ENCODE assay signal across 25 mouse cellular contexts in the genomic region with DNA sequence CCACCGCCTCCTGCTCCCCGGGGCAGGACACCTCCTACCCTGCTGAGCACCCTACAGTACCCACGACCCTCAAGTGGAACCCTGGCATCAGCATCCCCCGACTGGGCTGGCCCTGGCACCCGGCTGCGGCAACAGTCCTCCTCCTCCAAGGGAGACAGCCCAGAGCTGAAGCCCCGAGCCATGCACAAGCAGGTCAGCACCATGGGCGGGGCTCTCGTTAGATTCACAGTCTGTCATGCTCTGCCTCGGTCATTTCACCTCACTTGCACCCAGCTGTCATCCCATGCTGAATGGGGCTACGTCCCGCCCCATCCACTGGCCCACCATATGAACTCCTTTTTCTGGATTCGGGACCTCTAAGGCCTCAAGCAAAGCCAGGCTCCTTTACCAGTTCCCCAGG.
DNase-seq lines count a peak whose midpoint lies in the region; ATAC-seq and TF ChIP-seq lines count a peak whose summit lies in the region.
"Had no signal": no experiment of that assay in that cellular context is flagged by ENCODE, and none has a peak within 500 bp of the region (broad histone marks: within the 10 kb centered on the region; RNA-seq: fewer than 3 reads in every experiment).

No protein-coding gene starts in this region.

- H3K27me3 ChIP-seq in forebrain, embryonic 16.5 days (replicated peaks; ENCODE audit: control insufficient read depth, insufficient read depth, low read length) = no peaks in the 10 kb centered on the region
- H3K27me3 ChIP-seq in forebrain, embryonic 11.5 days (ENCODE audit: control insufficient read depth, insufficient read depth, low read length) = no peaks in the 10 kb centered on the region
- H3K27me3 ChIP-seq in kidney, postnatal 0 days (ENCODE audit: insufficient read depth, low read length) = no peaks in the 10 kb centered on the region
- H3K27me3 ChIP-seq in midbrain, postnatal 0 days (ENCODE audit: insufficient read depth, low read length) = no peaks in the 10 kb centered on the region
- no peaks in the 10 kb centered on the region for H3K27me3 ChIP-seq in midbrain, embryonic 11.5 days (ENCODE audit: control insufficient read depth, insufficient read depth, low read length)
- H3K27me3 ChIP-seq: CH12.LX; embryonic facial prominence, embryonic 15.5 days; forebrain, embryonic 15.5 days; heart, embryonic 15.5 days; kidney, embryonic 15.5 days; Patski had no signal

- H3K9me3 ChIP-seq in forebrain, embryonic 16.5 days (ENCODE audit: control insufficient read depth, low read length) = no peaks in the 10 kb centered on the region
- no peaks in the 10 kb centered on the region for H3K9me3 ChIP-seq in forebrain, embryonic 11.5 days (ENCODE audit: control insufficient read depth, low read length)
- H3K9me3 ChIP-seq in kidney, postnatal 0 days (replicated peaks; ENCODE audit: low read length) = no peaks in the 10 kb centered on the region
- no peaks in the 10 kb centered on the region for H3K9me3 ChIP-seq in midbrain, postnatal 0 days (ENCODE audit: low read length)
- H3K9me3 ChIP-seq in midbrain, embryonic 11.5 days (ENCODE audit: control insufficient read depth, low read length) = no peaks in the 10 kb centered on the region
- H3K9me3 ChIP-seq: embryonic facial prominence, embryonic 10.5 days; embryonic facial prominence, embryonic 15.5 days; forebrain, embryonic 15.5 days; G1E; heart, embryonic 10.5 days; heart, embryonic 15.5 days; kidney, embryonic 15.5 days had no signal

- no peak overlapping the region for H3K4me2 ChIP-seq in forebrain, embryonic 16.5 days (ENCODE audit: low read length)
- no peak overlapping the region for H3K4me2 ChIP-seq in forebrain, embryonic 11.5 days (ENCODE audit: low read depth, low read length, severe bottlenecking)
- no peak overlapping the region for H3K4me2 ChIP-seq in kidney, postnatal 0 days (ENCODE audit: low read length)
- H3K4me2 ChIP-seq in midbrain, postnatal 0 days (ENCODE audit: low read depth, low read length, poor library complexity, severe bottlenecking) = no peak overlapping the region
- no peak overlapping the region for H3K4me2 ChIP-seq in midbrain, embryonic 11.5 days
- H3K4me2 ChIP-seq: embryonic facial prominence, embryonic 15.5 days; forebrain, embryonic 15.5 days; heart, embryonic 15.5 days; kidney, embryonic 15.5 days had no signal

- no peak for TF ChIP-seq CTCF in kidney, postnatal 0 days (IDR thresholded peaks at IDR 0.05; ENCODE audit: low read depth)
- TF ChIP-seq CTCF in midbrain, postnatal 0 days (IDR thresholded peaks at IDR 0.05) = no peak

- WGBS in forebrain, embryonic 16.5 days = 89% methylated on average over 13 of the region's 13 CpGs
- 86% methylated on average over 13 of the region's 13 CpGs for WGBS in forebrain, embryonic 11.5 days
- 86% methylated on average over 13 of the region's 13 CpGs for WGBS in kidney, postnatal 0 days
- 89% methylated on average over 13 of the region's 13 CpGs for WGBS in midbrain, postnatal 0 days
- 90% methylated on average over 13 of the region's 13 CpGs for WGBS in midbrain, embryonic 11.5 days

- ATAC-seq in forebrain, embryonic 16.5 days = peak; percentile 7; the same call in 1 of the 2 replicates
- ATAC-seq in forebrain, embryonic 11.5 days (replicated peaks; ENCODE audit: low FRiP score) = no peak
- 0 out of 2 replicates have a peak, but pooled peaks have one; percentile 15 for ATAC-seq in kidney, postnatal 0 days (replicated peaks; ENCODE audit: low FRiP score, low read depth)
- ATAC-seq in midbrain, postnatal 0 days (ENCODE audit: low FRiP score) = 0 out of 2 replicates have a peak, but pooled peaks have one; percentile 25
- ATAC-seq in midbrain, embryonic 11.5 days (ENCODE audit: low FRiP score) = no peak
- ATAC-seq: forebrain, embryonic 15.5 days; inflammation-experienced regulatory T-cells, adult 6 months had no signal

- peaks cover 5% of the 10 kb centered on the region; the same call in 1 of the 2 replicates for H3K4me1 ChIP-seq in forebrain, embryonic 16.5 days (replicated peaks; ENCODE audit: control insufficient read depth, insufficient read depth, low read length)
- no peaks in the 10 kb centered on the region for H3K4me1 ChIP-seq in forebrain, embryonic 11.5 days (replicated peaks; ENCODE audit: control insufficient read depth, insufficient read depth, low read length)
- no peaks in the 10 kb centered on the region for H3K4me1 ChIP-seq in kidney, postnatal 0 days (replicated peaks; ENCODE audit: insufficient read depth, low read length)
- H3K4me1 ChIP-seq in midbrain, postnatal 0 days (ENCODE audit: insufficient read depth, low read length) = no peaks in the 10 kb centered on the region
- H3K4me1 ChIP-seq in midbrain, embryonic 11.5 days (ENCODE audit: control insufficient read depth, insufficient read depth, low read length) = no peaks in the 10 kb centered on the region
- H3K4me1 ChIP-seq: embryonic facial prominence, embryonic 10.5 days; embryonic facial prominence, embryonic 15.5 days; heart, embryonic 10.5 days; kidney, embryonic 15.5 days had no signal

- H3K36me3 ChIP-seq in forebrain, embryonic 16.5 days (ENCODE audit: control insufficient read depth, insufficient read depth) = peaks cover 17% of the 10 kb centered on the region
- H3K36me3 ChIP-seq in forebrain, embryonic 11.5 days (ENCODE audit: control insufficient read depth, insufficient read depth, low read length) = peaks cover 15% of the 10 kb centered on the region; the same call in 1 of the 2 replicates
- peaks cover 79% of the 10 kb centered on the region for H3K36me3 ChIP-seq in kidney, postnatal 0 days (ENCODE audit: insufficient read depth, low read length)
- peaks cover 79% of the 10 kb centered on the region for H3K36me3 ChIP-seq in midbrain, postnatal 0 days (ENCODE audit: insufficient read depth, low read length)
- peaks cover 45% of the 10 kb centered on the region for H3K36me3 ChIP-seq in midbrain, embryonic 11.5 days (ENCODE audit: control insufficient read depth, insufficient read depth, low read length)
- H3K36me3 ChIP-seq: G1E had no signal

- no peak overlapping the region for H3K9ac ChIP-seq in forebrain, embryonic 16.5 days (replicated peaks; ENCODE audit: low read depth, low read length)
- no peak overlapping the region for H3K9ac ChIP-seq in forebrain, embryonic 11.5 days (ENCODE audit: low read length)
- no peak overlapping the region for H3K9ac ChIP-seq in kidney, postnatal 0 days (ENCODE audit: low read depth, low read length)
- no peak overlapping the region for H3K9ac ChIP-seq in midbrain, postnatal 0 days (replicated peaks; ENCODE audit: low read length, poor library complexity, severe bottlenecking)
- H3K9ac ChIP-seq in midbrain, embryonic 11.5 days (ENCODE audit: low read length) = no peak overlapping the region
- H3K9ac ChIP-seq: embryonic facial prominence, embryonic 15.5 days; forebrain, embryonic 15.5 days; heart, embryonic 15.5 days; kidney, embryonic 15.5 days; liver, embryonic 14.5 days had no signal

- H3K4me3 ChIP-seq in forebrain, embryonic 16.5 days (replicated peaks; ENCODE audit: low read length) = no peak overlapping the region
- H3K4me3 ChIP-seq in forebrain, embryonic 11.5 days (ENCODE audit: low read depth, low read length) = no peak overlapping the region
- no peak overlapping the region for H3K4me3 ChIP-seq in kidney, postnatal 0 days (replicated peaks; ENCODE audit: low read depth, low read length)
- no peak overlapping the region for H3K4me3 ChIP-seq in midbrain, postnatal 0 days (ENCODE audit: low read depth, low read length)
- H3K4me3 ChIP-seq in midbrain, embryonic 11.5 days (ENCODE audit: low read depth, low read length) = no peak overlapping the region
- H3K4me3 ChIP-seq: embryonic facial prominence, embryonic 10.5 days; embryonic facial prominence, embryonic 15.5 days; forebrain, embryonic 15.5 days; heart, embryonic 10.5 days; heart, embryonic 15.5 days; kidney, embryonic 15.5 days had no signal

- DNase-seq in cerebellum, adult 11 months = peak; percentile 45
- no peak for DNase-seq in cerebellum, postnatal 4 days (ENCODE audit: low spot score in 2 of 2)
- no peak for DNase-seq in forebrain, embryonic 11.5 days (ENCODE audit: low spot score)
- no peak for DNase-seq in kidney, postnatal 0 days (ENCODE audit: low spot score)
- no peak for DNase-seq in kidney, adult 11 months
- no peak for DNase-seq in midbrain, postnatal 0 days (ENCODE audit: low spot score)
- DNase-seq in midbrain, embryonic 11.5 days (ENCODE audit: low spot score, missing footprints) = no peak
- DNase-seq: kidney, adult 18-20 months; kidney, postnatal 36 days; liver; lung, adult 2 months; lung, postnatal 10 days had no signal

- H3K27ac ChIP-seq in forebrain, embryonic 16.5 days (ENCODE audit: low read length) = no peak overlapping the region
- H3K27ac ChIP-seq in forebrain, embryonic 11.5 days (ENCODE audit: low read depth, low read length) = no peak overlapping the region
- H3K27ac ChIP-seq in kidney, postnatal 0 days = no peak overlapping the region
- no peak overlapping the region for H3K27ac ChIP-seq in midbrain, postnatal 0 days (ENCODE audit: low read depth, low read length)
- no peak overlapping the region for H3K27ac ChIP-seq in midbrain, embryonic 11.5 days (ENCODE audit: low read depth, low read length)
- H3K27ac ChIP-seq: embryonic facial prominence, embryonic 10.5 days; embryonic facial prominence, embryonic 15.5 days; forebrain, embryonic 15.5 days; heart, embryonic 10.5 days; heart, embryonic 15.5 days; kidney, embryonic 15.5 days; liver, embryonic 14.5 days; macrophage had no signal

Comparison
In these comparisons a context has a peak if more than half of its experiments do, and no peak if none do; other contexts are left out.
1. ATAC-seq: peak in forebrain, embryonic 16.5 days (single experiment), kidney, postnatal 0 days (single experiment) and midbrain, postnatal 0 days (single experiment); none in forebrain, embryonic 11.5 days (single experiment) and midbrain, embryonic 11.5 days (single experiment).